Mouse (Mus musculus): Measurements from ENCODE around the gene Olfr516. TPM values are rescaled to one million over a fixed set of nuclear protein-coding genes. Genes with fewer than 3 reads are reported as not detected.

Gene Olfr516
- not detected for polyA plus RNA-seq (2014; fragmentation: Illumina TruSeq; extraction: RNeasy Lipid Tissue Mini Kit (QIAGEN cat#74804); ENCODE audit: low read depth, low replicate concordance)

GRCm38 (mm10) chr7:108850429-108850828, at the start of gene Olfr516:
Olfr516 (minus strand) TSS chr7:108850529.

GRCm38 (mm10) chr7:108894320-108894719, 44.0 kb upstream of the Olfr516 start, which contains the start of gene Olfr519:
Olfr519 (minus strand) TSS chr7:108894420.

GRCm38 (mm10) chr7:108884906-108885305, 34.6 kb upstream of the Olfr516 start, which contains the start of gene Olfr518:
Olfr518 (minus strand) TSS chr7:108885006.

GRCm38 (mm10) chr7:108872279-108872678, 21.9 kb upstream of the Olfr516 start, which contains the start of gene Olfr517:
Olfr517 (minus strand) TSS chr7:108872379.

GRCm38 (mm10) chr7:108825897-108826296, 24.4 kb downstream of the Olfr516 start, which contains the start of gene Olfr514:
Olfr514 (minus strand) TSS chr7:108825997.

Other genes starting within 250 kb of the Olfr516 start
- not detected for gene Olfr506, start 239.7 kb downstream of the Olfr516 start, polyA plus RNA-seq (2014; fragmentation: Illumina TruSeq; extraction: RNeasy Lipid Tissue Mini Kit (QIAGEN cat#74804); ENCODE audit: low read depth, low replicate concordance)
- not detected for gene Olfr507, start 228.7 kb downstream of the Olfr516 start, polyA plus RNA-seq (2014; fragmentation: Illumina TruSeq; extraction: RNeasy Lipid Tissue Mini Kit (QIAGEN cat#74804); ENCODE audit: low read depth, low replicate concordance)
- gene Olfr508, start 220.5 kb downstream of the Olfr516 start, polyA plus RNA-seq (2014; fragmentation: Illumina TruSeq; extraction: RNeasy Lipid Tissue Mini Kit (QIAGEN cat#74804); ENCODE audit: low read depth, low replicate concordance) = not detected
- gene Olfr509, start 198.6 kb downstream of the Olfr516 start, polyA plus RNA-seq (2014; fragmentation: Illumina TruSeq; extraction: RNeasy Lipid Tissue Mini Kit (QIAGEN cat#74804); ENCODE audit: low read depth, low replicate concordance) = not detected
- not detected for gene Olfr510, start 184.1 kb downstream of the Olfr516 start, polyA plus RNA-seq (2014; fragmentation: Illumina TruSeq; extraction: RNeasy Lipid Tissue Mini Kit (QIAGEN cat#74804); ENCODE audit: low read depth, low replicate concordance)
- gene Olfr512, start 137.2 kb downstream of the Olfr516 start, polyA plus RNA-seq (2014; fragmentation: Illumina TruSeq; extraction: RNeasy Lipid Tissue Mini Kit (QIAGEN cat#74804); ENCODE audit: low read depth, low replicate concordance) = not detected
- gene Olfr513, start 99.6 kb downstream of the Olfr516 start, polyA plus RNA-seq (2014; fragmentation: Illumina TruSeq; extraction: RNeasy Lipid Tissue Mini Kit (QIAGEN cat#74804); ENCODE audit: low read depth, low replicate concordance) = not detected
- gene Olfr514, start 24.5 kb downstream of the Olfr516 start, polyA plus RNA-seq (2014; fragmentation: Illumina TruSeq; extraction: RNeasy Lipid Tissue Mini Kit (QIAGEN cat#74804); ENCODE audit: low read depth, low replicate concordance) = not detected
- gene Olfr517, start 21.9 kb upstream of the Olfr516 start, polyA plus RNA-seq (2014; fragmentation: Illumina TruSeq; extraction: RNeasy Lipid Tissue Mini Kit (QIAGEN cat#74804); ENCODE audit: low read depth, low replicate concordance) = not detected
- not detected for gene Olfr518, start 34.5 kb upstream of the Olfr516 start, polyA plus RNA-seq (2014; fragmentation: Illumina TruSeq; extraction: RNeasy Lipid Tissue Mini Kit (QIAGEN cat#74804); ENCODE audit: low read depth, low replicate concordance)
- not detected for gene Olfr519, start 43.9 kb upstream of the Olfr516 start, polyA plus RNA-seq (2014; fragmentation: Illumina TruSeq; extraction: RNeasy Lipid Tissue Mini Kit (QIAGEN cat#74804); ENCODE audit: low read depth, low replicate concordance)
- 0.97 TPM for gene Nlrp10, start 79.6 kb upstream of the Olfr516 start, polyA plus RNA-seq (2014; fragmentation: Illumina TruSeq; extraction: RNeasy Lipid Tissue Mini Kit (QIAGEN cat#74804); ENCODE audit: low read depth, low replicate concordance)
- gene Eif3f, start 83.9 kb upstream of the Olfr516 start, polyA plus RNA-seq (2014; fragmentation: Illumina TruSeq; extraction: RNeasy Lipid Tissue Mini Kit (QIAGEN cat#74804); ENCODE audit: low read depth, low replicate concordance) = 156 TPM
- 0.55 TPM for gene Tub, start 99.8 kb upstream of the Olfr516 start, polyA plus RNA-seq (2014; fragmentation: Illumina TruSeq; extraction: RNeasy Lipid Tissue Mini Kit (QIAGEN cat#74804); ENCODE audit: low read depth, low replicate concordance)
- 2.6 TPM for gene Ric3, start 232.8 kb upstream of the Olfr516 start, polyA plus RNA-seq (2014; fragmentation: Illumina TruSeq; extraction: RNeasy Lipid Tissue Mini Kit (QIAGEN cat#74804); ENCODE audit: low read depth, low replicate concordance)

All from adipose tissue, adult 10 weeks (tissue).